ENCODE assay signal across 9 mouse cellular contexts in genomic region chr8:47016268-47016946, GRCm38 (mm10). TPM values are rescaled to one million over a fixed set of nuclear protein-coding genes. Genes with fewer than 3 reads are reported as not detected.
DNase-seq lines count a peak whose midpoint lies in the region; ATAC-seq lines count a peak whose summit lies in the region.
"Had no signal": no experiment of that assay in that cellular context is flagged by ENCODE, and none has a peak within 500 bp of the region (broad histone marks: within the 10 kb centered on the region; RNA-seq: fewer than 3 reads in every experiment).

No protein-coding gene starts in this region.

- peak; percentile 73 for DNase-seq in CD4-positive, CD25-positive, alpha-beta regulatory T cell, adult 2 months (ENCODE audit: low read depth, low spot score)
- DNase-seq in cerebellum, adult 8-10 months: peak; percentile 73
- peak; percentile 85 for DNase-seq in forelimb bud, embryonic 11.5 days (ENCODE audit: low read depth, low spot score)
- DNase-seq in hindbrain, embryonic 14.5 days (ENCODE audit: low spot score): peak; percentile 93
- DNase-seq in layer of hippocampus, postnatal 25 days (ENCODE audit: extremely low spot score in 1 of 2, low spot score in 1 of 2): peak; percentile 47 to 69
- DNase-seq in right cerebral cortex, postnatal 10 days (ENCODE audit: low spot score in 2 of 2): peak; percentile 82 to 83

- no peaks in the 10 kb centered on the region for H3K4me1 ChIP-seq in hindbrain, embryonic 14.5 days (replicated peaks; ENCODE audit: control insufficient read depth, insufficient read depth, low read length)

- H3K4me2 ChIP-seq in hindbrain, embryonic 14.5 days (replicated peaks): no peak overlapping the region
- H3K4me2 ChIP-seq: stomach, embryonic 15.5 days had no signal

- no peaks in the 10 kb centered on the region for H3K9me3 ChIP-seq in hindbrain, embryonic 14.5 days (ENCODE audit: control insufficient read depth, low read length)
- H3K9me3 ChIP-seq: stomach, embryonic 15.5 days had no signal

- H3K4me3 ChIP-seq in hindbrain, embryonic 14.5 days (replicated peaks; ENCODE audit: low read length): no peak overlapping the region
- H3K4me3 ChIP-seq: stomach, embryonic 15.5 days had no signal

- H3K9ac ChIP-seq in hindbrain, embryonic 14.5 days: no peak overlapping the region
- H3K9ac ChIP-seq: stomach, embryonic 15.5 days had no signal

- H3K27ac ChIP-seq in hindbrain, embryonic 14.5 days: no peak overlapping the region
- H3K27ac ChIP-seq: stomach, embryonic 15.5 days had no signal

- H3K36me3 ChIP-seq in hindbrain, embryonic 14.5 days (replicated peaks; ENCODE audit: control insufficient read depth, insufficient read depth): no peaks in the 10 kb centered on the region
- H3K36me3 ChIP-seq: stomach, embryonic 15.5 days had no signal

- ATAC-seq in CD4-positive, CD25-positive, alpha-beta regulatory T cell, adult 4 months: no peak
- peak; percentile 86; the same call in 1 of the 2 replicates for ATAC-seq in hindbrain, embryonic 14.5 days (ENCODE audit: low FRiP score)
- peak; percentile 71 for ATAC-seq in megakaryocyte, adult 5-6 weeks (ENCODE audit: poor library complexity, severe bottlenecking)

- 43% methylated on average over 13 of the region's 13 CpGs for WGBS in hindbrain, embryonic 14.5 days

- no peaks in the 10 kb centered on the region for H3K27me3 ChIP-seq in hindbrain, embryonic 14.5 days (ENCODE audit: control insufficient read depth, insufficient read depth, low read length)

RNA-seq across cellular contexts. Expression of gene Enpp6, which starts 29.7 kb away (rescaled TPM):
- under 1 TPM; 0.46 to 0.96 TPM for polyA plus RNA-seq in CD4-positive, CD25-positive, alpha-beta regulatory T cell, adult 4 months (2017; shearing (Covaris generic))
- 1.8 and 2.0 TPM in 2 replicates for polyA plus RNA-seq in hindbrain, embryonic 14.5 days (2014; fragmentation: Nextera tagmentation; extraction: Ambion mirVana)
- 10 to 100 TPM; 17.7 to 22.8 TPM for total RNA-seq in layer of hippocampus, postnatal 25 days (2021)
- not detected in 2 replicates for total RNA-seq in megakaryocyte, adult 5-6 weeks (2015)
- total RNA-seq in megakaryocyte, adult 5-6 weeks (2017): 0.20 TPM in 1 of 2 replicates, not detected in the other

Comparison
In these comparisons a context has a peak if more than half of its experiments do, and no peak if none do; other contexts are left out.
1. RNA of gene Enpp6, which starts 29.7 kb away (total RNA-seq): 17.7 to 22.8 TPM in layer of hippocampus, postnatal 25 days; 0.20 TPM in megakaryocyte, adult 5-6 weeks; every median in the first group is over 10 times any median in the second.
2. Peak in every context shown above with its lines, with median percentiles within 50 percentile points of each other: DNase-seq.